Mouse (Mus musculus): ENCODE measurements around the gene N4bp3. TPM values are rescaled to one million over a fixed set of nuclear protein-coding genes. Genes with fewer than 3 reads are reported as not detected.

Gene N4bp3
- total RNA-seq, 1 experiment from 2014 or later, result 13.7 TPM

GRCm38 (mm10) chr11:51597553-51597952 is 53.1 kb downstream of the N4bp3 start:
- DNase-seq, result no peak

- DNase-seq, result no peak
Observed at GRCm38 (mm10) chr11:51595459-51596083, 55.1 kb downstream of the N4bp3 start.

GRCm38 (mm10) chr11:51594715-51595350 is 55.8 kb downstream of the N4bp3 start:
- no peak for DNase-seq

GRCm38 (mm10) chr11:51593849-51594248 is 56.8 kb downstream of the N4bp3 start:
- no peak for DNase-seq

- DNase-seq, result no peak
Observed at GRCm38 (mm10) chr11:51593368-51593767, 57.3 kb downstream of the N4bp3 start.

Other genes starting within 250 kb of the N4bp3 start
- gene Phykpl, start 66.1 kb downstream of the N4bp3 start, total RNA-seq (2021), result 40.0 and 41.3 TPM in 2 replicates
- gene Hnrnpab, start 44.0 kb downstream of the N4bp3 start, total RNA-seq (2021), result 304 and 331 TPM in 2 replicates
- gene Nhp2, start 31.1 kb downstream of the N4bp3 start, total RNA-seq (2021), result 68.0 and 76.9 TPM in 2 replicates
- gene Rmnd5b, start 14.9 kb downstream of the N4bp3 start, total RNA-seq (2021), result 54.7 and 55.8 TPM in 2 replicates
- gene D930048N14Rik, start 112 bp upstream of the N4bp3 start, total RNA-seq (2021), result 3.5 and 4.0 TPM in 2 replicates
- 55.1 and 58.2 TPM in 2 replicates for gene 0610009B22Rik, start 38.0 kb upstream of the N4bp3 start, total RNA-seq (2021)
- gene Sec24a, start 112.8 kb upstream of the N4bp3 start, total RNA-seq (2021), result 33.8 and 41.2 TPM in 2 replicates
- 93.6 and 96.4 TPM in 2 replicates for gene Sar1b, start 112.8 kb upstream of the N4bp3 start, total RNA-seq (2021)
- 16.3 and 19.8 TPM in 2 replicates for gene Jade2, start 206.8 kb upstream of the N4bp3 start, total RNA-seq (2021)

All from adrenal gland, postnatal 25 days (tissue).